Mouse (Mus musculus): ENCODE data around the gene Mpp5. TPM values are rescaled to one million over a fixed set of nuclear protein-coding genes. Genes with fewer than 3 reads are reported as not detected.
A peak's percentile ranks its signal among the peaks of the same experiment; 100 is the strongest.

Mpp5 gene
- 10 to 100 TPM; 33.7 to 40.3 (median 36.2) TPM for total RNA-seq (2022)

- peak; percentile 96 for DNase-seq
Measured at GRCm38 (mm10) chr12:78748557-78749377, at the start of gene Mpp5. Gene Mpp5, plus strand, starts transcription at chr12:78748907.

GRCm38 (mm10) chr12:78717783-78718182 is 30.9 kb upstream of the Mpp5 start:
- no peak for DNase-seq

DNA sequence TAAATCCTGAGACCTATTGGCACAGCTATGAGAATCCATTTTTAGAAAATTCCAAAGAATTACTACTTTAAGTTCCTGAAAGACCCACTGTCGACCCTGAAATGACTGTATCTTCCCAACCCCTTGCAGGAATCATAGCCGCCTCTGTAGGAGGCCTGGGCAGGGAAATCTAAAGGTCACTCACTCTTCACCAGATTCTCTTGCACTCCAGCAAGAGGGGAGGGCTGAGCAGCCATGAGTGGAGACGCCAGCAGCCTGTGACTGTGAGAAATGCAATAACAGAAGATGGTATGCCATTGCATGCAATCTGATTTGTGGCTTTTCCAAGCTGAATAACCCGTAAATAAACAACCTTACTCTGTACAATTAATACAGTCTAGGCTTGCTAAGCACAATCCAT is 21.0 kb upstream of the Mpp5 start:
- DNase-seq: no peak

DNA sequence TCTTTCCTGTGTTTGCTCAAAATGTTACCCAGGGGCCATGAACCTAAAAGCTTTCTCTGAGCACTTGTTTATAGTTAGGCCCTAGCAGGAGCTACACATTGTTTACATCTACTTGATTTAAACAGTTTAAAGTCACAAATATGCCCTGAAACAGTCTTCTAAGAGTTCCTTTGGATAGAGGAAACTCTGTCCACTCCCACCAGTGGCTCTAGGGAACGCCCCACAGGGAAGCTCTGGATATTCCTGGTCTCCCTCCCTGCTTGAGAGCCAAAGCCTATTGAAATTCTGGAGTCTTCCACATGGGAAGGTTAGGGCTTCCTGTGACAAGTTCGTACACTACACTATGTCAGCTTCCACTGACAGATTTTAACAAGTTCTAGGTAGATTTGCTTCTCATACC is 9.1 kb upstream of the Mpp5 start:
- no peak for DNase-seq

DNA sequence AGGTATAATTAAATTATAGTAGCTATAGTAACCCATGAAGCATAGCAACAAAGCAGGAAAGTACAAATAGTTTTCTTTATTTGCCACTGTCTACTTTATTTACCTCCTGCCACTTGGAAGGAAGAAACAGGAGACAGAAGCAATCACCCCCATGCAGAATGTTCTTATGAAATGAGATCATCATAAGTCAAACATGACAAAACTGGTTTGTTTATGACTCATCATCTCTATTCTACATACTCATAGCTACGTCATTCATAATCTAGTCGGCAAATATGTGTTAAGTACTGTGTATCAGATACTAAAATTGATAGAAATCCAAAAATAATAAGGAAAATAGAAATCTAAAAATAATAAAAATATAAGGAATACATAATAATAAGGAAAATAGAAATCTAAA is 8.4 kb upstream of the Mpp5 start:
- DNase-seq: no peak

DNA sequence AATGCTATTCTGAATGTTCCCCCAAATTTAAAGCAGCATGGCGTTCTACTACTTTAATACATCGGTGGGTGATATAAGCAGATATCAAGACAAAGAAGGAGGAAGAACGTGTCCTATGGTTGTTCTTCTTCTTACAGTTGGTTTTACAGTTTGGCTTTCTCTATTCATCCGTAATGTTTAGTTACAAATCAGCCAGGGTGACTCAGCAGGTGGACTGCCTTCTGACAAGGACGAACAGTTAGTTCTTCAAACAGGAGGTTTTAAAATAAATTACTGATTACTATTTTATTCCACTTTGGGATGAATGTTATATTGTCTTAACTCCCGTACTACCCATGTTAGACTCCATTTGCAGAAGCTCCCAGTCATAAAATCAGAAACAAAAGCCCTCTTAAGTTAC is 2.5 kb upstream of the Mpp5 start:
- no peak for DNase-seq

- DNase-seq: no peak
Measured at GRCm38 (mm10) chr12:78747406-78747805, 1.3 kb upstream of the Mpp5 start.

- no peak for DNase-seq
Measured at GRCm38 (mm10) chr12:78748113-78748512, 594 bp upstream of the Mpp5 start.

DNA sequence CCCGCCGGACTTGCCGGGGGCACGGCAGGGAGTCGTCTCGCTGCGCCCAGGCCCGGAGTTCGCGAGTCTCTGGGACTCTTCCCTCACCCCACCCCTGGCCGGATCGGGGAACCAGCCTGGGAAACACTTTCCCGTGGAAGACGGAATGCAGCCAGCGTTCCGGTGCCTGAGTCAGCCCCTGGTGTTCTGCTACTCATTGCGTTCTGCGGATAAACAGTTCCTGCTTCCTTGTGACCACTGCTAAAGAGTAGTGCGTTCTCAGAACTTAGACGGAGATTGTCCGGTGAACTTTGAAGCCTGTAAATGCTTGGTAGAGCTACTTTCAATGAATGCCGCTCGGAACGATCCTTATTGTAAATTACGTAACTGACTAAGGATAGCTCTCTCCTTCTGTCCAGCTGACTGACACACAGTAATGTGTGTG is 683 bp downstream of the Mpp5 start:
- peak; percentile 43 for DNase-seq

- no peak for DNase-seq
Measured at GRCm38 (mm10) chr12:78761979-78762378, 13.3 kb downstream of the Mpp5 start.

- DNase-seq: peak; percentile 11
Measured at GRCm38 (mm10) chr12:78769031-78769713, 20.5 kb downstream of the Mpp5 start.

DNA sequence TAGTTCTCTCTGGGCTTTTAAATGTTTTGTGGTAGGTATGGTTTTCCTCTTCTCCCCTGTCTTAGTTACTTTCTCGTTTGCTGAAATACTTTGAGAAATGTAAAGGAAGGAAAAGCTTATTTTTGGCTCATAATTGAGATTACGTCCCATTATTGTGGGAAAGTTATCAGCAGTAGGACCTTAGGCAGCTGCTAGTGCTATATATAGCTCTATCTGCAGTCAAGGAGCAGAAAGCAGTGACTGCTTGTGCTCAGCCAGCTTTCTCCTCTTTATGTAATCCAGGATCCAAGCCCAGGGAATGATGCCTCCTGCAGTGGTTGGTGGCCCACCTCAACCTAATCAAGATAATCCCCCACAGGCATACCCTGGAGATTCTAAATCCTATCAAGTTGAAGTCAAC is 24.5 kb downstream of the Mpp5 start:
- no peak for DNase-seq

- DNase-seq: no peak
Measured at GRCm38 (mm10) chr12:78777916-78778315, 29.2 kb downstream of the Mpp5 start.

GRCm38 (mm10) chr12:78778423-78779067 is 29.8 kb downstream of the Mpp5 start:
- no peak for DNase-seq

DNA sequence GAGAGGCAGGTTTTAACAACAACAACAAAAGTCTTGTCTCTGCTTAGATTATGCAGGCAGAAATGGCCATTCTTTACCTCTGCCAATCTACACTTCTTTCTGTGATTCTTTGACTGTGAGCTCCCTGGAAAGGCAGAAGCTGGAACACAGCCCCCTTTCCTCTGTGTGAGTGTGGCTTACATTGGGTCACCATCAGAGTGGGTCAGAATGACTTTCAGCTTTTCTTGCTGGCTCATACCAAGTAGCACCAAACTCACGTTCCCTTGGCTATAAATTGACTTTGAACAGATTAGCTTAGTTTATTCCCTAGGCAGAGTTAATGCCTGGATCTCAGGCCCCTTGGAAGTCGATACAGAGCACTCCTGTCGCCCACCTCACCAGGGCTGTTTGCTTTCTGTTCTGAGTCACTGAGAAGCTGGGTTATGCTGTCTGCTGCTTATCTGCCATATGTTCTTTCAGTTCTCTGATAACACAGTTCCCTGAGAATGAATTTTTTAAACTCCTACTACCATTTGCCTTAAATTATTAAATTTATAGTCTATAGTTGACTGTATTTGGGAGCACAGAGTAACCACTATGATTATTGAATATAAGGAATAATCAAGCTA is 39.7 kb downstream of the Mpp5 start:
- no peak for DNase-seq

DNA sequence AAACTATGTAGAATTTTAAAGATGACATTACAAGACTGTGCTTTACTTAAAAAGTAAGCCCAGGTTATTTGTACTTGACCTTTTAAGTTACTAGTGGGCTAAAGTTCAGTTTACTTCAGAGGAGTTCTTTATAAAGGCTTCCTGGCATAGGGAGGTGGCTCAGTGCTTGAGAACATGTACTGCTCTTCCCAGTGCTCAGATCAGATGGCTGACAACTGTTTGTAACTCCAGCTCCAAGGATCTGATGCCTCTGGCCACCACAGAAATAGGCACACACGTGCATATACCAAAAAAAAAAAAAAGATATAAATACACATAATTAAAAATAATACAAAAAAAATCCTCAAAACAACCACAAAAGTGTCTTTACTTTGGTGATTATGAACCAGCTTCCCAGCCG is 42.1 kb downstream of the Mpp5 start:
- DNase-seq: no peak

DNA sequence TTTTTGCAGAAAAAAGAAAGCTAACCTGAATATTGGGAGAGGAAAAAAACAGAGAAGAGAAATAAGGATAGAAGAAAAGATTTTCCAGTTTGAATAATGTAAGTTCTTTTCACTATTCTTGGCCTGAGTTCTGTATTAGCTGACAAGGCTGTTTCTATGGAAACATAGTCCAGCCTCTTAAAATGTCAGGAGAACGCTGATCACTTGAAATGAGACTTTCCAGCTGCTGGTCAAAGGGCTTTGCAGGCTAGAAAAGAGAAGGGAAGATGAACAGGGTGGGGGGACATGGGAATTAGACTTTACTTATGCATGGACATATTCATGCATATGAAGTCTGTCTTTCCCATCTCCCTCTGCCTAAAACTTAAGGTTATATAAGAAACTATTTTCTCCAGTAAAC is 45.5 kb downstream of the Mpp5 start:
- no peak for DNase-seq

DNA sequence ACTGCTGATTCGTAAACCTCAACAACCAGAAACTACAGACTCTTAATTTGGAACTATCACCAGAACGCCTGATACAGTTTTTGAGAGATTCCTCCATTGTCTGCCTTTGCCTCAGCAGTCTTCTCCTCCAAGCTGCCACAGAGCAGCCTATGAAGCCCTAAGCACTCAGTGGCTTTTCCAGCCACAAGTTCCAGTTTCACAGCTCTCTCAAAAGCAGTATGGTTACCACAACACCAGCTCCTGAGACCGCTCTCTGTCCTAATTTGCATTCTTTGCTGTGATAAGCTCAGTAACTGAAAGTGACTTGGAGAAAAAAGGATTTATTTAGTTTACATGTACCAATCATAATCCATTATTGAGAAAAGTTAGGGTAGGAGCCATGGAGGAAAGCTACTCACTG is 51.3 kb downstream of the Mpp5 start:
- DNase-seq: no peak

- no peak for DNase-seq
Measured at GRCm38 (mm10) chr12:78801836-78802235, 53.1 kb downstream of the Mpp5 start.

DNA sequence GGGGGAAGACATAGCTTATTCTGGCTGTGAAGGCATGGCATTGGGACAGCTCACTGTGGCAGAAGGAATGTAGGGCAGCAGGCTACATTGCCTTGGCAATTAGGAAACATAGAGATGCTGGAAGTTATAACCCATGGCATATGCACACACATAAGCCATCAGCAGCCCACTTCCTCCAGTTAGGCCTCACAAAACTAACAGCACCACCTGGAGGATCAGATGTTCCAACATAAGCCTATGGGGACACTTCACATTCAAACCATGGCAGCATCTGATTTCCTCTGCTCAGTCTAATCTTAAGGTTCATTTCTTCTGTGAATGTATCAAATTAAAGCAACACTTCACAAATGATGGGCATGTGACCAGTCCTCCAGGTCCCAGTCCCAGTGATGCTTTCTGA is 65.7 kb downstream of the Mpp5 start:
- DNase-seq: no peak

DNA sequence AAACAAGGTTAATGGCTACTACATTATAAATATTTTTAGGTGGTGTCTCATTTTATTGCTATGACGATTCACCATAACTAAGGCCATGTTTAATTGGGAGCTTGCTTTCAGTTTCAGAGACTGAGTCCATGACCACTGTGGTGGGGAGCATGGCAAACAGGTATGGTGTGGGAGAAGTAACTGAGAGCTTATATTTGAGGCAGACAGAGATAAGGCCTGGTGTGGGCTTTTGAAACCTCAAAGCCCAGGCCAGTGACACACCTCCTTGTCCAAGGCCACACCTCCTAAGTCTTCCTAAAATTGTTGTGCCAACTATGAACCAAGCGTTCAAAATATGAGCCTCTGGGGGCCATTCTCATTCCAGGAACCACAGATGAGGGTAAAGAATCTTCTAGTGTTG is 85.8 kb downstream of the Mpp5 start:
- no peak for DNase-seq

GRCm38 (mm10) chr12:78839906-78840305 is 91.2 kb downstream of the Mpp5 start:
- DNase-seq: no peak

- no peak for DNase-seq
Measured at GRCm38 (mm10) chr12:78842429-78842828, 93.7 kb downstream of the Mpp5 start.
